Mouse (Mus musculus): ENCODE measurements around the gene Wipf1.

The Wipf1 gene

GRCm38 (mm10) chr2:73540450-73541162, 11.1 kb upstream of the Wipf1 start:
- DNase-seq, result peak; percentile 88

GRCm38 (mm10) chr2:73539697-73540096, 10.2 kb upstream of the Wipf1 start:
- peak; percentile 78 for DNase-seq

GRCm38 (mm10) chr2:73539141-73539540, 9.6 kb upstream of the Wipf1 start:
- DNase-seq, result peak; percentile 56

DNA sequence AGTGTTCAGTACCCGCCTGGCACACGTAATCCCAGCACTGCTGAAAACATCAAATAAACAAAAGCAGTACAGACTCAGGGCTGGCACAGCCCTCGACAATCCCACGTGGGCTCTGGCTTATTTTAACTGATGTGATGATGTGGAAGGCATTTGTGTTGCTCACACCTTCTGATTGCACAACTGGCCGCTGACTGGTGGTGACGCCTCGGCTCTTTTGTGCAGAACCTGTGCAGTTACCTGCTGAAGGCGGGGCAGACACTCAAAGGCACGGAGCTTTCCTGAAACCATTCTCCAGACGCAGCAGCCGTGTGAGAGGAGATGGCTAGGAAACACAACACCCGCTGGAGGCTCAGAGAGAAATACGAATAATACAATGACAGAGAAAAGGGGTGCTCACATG, 9.1 kb upstream of the Wipf1 start:
- no peak for DNase-seq

DNA sequence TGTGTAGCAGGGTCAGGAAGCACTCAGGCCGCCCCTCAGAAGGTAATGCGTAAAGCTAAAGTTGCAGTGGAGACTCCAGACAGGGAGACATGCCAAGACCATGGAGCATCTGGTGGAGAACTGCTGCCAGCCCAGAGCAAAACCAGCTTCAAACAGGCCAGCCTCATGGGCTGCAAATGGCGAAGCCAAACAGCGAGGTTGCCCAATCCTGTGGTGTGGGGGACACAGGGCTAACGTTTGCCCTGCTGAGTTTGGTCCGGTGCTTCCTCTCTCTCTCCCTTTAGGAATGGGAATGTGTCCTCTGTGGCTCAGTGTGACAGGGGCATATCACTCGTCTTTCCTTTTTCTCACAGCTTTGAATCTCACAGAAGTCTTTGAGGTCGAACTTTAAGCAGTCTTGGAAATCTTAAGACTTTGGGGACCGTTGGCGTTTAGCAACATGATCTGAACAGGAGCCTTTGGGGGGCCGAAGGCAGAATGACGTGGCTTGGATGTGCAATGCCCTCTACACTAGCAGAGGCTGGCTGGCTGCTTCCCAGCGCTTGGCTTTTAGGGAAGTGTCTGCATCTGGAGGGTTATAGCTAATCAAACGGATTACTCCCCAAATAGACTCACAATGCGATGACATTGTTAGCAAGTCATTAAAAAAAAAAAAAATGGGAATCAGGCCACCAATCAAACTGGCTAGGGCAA, 6.7 kb upstream of the Wipf1 start:
- DNase-seq, result peak; percentile 82

GRCm38 (mm10) chr2:73534720-73535119, 5.2 kb upstream of the Wipf1 start:
- DNase-seq, result peak; percentile 79

DNA sequence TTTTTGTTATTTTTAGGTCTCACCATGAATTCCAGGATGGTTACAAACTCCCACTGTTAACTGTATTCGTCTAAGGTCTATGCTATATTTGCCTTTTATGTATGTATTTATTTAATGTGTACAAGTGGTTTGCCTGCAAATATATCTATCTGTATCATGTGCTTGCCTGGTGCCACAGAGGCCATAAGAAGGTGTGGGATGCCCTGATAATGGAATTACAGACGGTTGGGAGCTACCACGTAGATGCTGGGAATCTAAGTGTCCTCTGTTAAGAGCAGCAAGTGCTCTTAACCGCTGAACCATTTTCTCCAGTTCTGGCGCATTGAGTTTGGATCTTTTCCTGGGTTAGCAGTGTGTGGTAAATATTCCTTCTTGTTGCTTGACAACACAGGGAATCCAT, 953 bp upstream of the Wipf1 start:
- DNase-seq, result no peak

GRCm38 (mm10) chr2:73528516-73529355, 798 bp downstream of the Wipf1 start:
- DNase-seq, result no peak

GRCm38 (mm10) chr2:73527956-73528355, 1.6 kb downstream of the Wipf1 start:
- peak; percentile 91 for DNase-seq

GRCm38 (mm10) chr2:73526691-73527090, 2.8 kb downstream of the Wipf1 start:
- DNase-seq, result peak; percentile 98

- peak; percentile 94 for DNase-seq
Measured at GRCm38 (mm10) chr2:73522891-73523290, 6.6 kb downstream of the Wipf1 start.

DNA sequence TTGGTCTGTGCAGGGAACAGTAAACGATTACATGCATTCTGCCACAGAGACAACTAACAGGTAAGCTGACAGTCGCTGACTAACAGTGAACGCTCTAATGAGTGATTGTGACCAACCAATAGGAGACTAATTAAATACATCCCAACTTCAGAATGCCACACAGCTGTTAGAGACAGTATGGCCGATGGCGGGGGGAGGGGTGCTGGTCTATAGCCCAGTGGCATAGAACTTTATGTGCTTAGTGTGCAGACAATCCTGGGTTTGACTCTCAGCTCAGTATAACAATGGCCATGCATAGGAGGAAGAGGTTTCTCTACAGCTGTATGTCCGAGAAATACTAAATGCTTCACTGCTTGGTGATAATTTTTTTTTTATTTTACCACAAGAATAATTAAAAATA, 7.2 kb downstream of the Wipf1 start:
- peak; percentile 87 for DNase-seq

GRCm38 (mm10) chr2:73521737-73522136, 7.8 kb downstream of the Wipf1 start:
- DNase-seq, result peak; percentile 96

DNA sequence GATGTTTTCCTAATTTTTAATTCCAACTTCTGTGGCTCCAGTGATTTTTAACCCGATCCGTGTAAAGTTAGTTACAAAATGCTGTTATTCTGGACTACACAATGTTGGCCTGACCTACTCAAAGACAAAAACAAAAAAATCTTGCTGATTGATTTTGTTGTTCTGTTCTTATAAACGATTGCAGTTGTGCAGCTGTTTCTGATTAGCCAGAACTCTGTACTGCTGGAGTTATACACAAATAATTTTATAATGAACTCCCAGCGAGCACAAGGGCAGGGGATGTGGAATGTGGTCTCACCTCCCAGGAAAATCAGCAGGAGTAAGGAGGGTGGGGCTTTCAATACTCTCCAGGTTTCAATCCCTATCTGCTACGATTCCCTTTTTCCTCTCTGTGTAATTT, 10.6 kb downstream of the Wipf1 start:
- DNase-seq, result peak; percentile 29

DNA sequence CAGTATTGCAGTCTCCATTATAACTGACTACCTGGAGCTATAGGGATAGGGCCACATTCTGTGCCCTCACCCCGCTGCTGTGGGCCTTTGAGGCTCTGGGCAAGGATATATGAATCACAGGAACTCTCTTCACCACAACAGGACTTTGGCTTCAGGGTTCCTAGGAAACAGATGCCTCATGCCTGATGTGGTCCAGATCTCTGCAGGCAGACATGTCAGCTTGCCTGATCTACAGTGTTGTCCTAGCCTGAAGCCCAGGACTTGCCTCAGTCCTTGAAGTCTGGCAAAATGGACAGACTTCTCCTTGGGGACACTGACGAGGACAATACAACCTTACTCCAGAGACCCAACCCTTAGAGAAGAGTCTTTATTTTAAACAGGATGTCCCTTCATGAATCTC, 11.2 kb downstream of the Wipf1 start:
- peak; percentile 78 for DNase-seq

- DNase-seq, result peak; percentile 59
Measured at GRCm38 (mm10) chr2:73514178-73514577, 15.4 kb downstream of the Wipf1 start.

DNA sequence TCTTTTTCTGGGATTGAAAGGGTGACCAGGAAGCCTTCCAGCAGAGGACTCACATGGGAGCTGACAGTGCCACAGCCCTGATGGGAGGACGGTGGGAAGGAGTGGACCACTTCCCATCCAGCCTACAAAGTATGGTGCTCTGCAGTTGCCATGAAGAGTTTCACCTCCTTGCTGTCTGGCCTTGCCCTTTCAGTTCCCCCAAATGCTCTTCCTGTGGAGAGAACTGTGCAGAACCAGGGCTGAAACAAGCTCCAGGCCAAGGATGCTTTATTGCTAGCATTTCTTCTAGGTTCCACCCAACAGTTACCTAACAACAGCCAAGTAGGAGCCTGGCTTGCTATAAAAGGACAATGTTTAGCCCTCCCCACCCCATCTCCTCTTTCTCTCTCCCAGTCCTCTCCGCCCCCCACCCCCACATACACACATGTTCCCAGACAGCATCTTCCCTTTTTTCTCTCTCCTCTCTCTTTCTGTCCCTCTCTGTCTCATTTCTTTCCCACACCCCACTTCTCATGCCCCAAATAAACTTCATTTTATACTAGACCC, 16.3 kb downstream of the Wipf1 start:
- DNase-seq, result peak; percentile 96

DNA sequence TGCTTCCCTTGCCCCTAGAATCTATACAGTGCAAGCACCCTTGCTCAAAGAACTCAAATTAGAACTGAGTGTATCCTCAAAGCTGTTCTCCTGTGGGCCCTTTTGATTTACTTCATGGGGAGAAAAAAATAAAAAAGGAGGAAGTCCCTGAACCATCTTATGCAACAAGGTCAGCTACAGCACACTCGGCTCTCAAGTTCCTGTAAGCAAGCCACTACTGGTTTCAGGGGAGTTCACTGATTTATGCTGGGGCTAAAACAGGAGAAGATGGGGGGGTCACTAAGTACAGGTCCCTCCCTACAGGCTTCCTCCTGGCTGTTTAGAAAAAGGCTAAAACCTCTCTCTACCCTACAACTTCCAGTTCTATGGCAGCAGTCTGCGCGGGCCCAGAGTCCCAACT, 17.5 kb downstream of the Wipf1 start:
- DNase-seq, result peak; percentile 97

DNA sequence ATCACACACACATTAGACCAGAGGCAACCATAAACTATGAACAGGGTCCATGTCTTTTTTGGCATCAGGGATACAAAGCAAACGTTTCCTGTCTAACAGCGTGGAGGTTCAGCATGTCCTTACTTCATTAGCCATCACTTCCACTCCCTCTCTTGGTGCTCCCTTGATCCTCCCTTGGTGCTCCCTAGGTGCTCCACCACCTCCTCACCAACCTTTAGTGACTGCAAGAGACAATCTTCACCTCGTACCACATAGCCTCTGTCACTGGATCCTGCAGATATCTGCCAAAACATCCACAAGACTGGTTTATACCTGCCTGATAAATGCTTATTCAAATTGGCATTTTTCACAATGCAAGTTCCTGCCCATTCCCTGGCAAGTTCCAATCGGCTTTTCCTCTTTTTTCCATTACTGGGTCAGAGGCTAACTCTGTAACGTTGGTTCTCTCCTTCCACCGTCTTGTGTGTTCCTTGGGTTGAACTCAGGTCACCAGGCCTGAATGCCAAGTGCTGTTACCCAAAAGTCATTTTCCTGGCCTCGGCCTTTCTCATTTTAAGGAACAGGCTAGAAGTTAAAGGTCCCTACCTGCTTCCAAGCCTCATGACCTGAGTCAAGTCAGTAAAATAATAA, 18.7 kb downstream of the Wipf1 start:
- peak; percentile 91 for DNase-seq

GRCm38 (mm10) chr2:73510025-73510288, 19.6 kb downstream of the Wipf1 start:
- no peak for DNase-seq

DNA sequence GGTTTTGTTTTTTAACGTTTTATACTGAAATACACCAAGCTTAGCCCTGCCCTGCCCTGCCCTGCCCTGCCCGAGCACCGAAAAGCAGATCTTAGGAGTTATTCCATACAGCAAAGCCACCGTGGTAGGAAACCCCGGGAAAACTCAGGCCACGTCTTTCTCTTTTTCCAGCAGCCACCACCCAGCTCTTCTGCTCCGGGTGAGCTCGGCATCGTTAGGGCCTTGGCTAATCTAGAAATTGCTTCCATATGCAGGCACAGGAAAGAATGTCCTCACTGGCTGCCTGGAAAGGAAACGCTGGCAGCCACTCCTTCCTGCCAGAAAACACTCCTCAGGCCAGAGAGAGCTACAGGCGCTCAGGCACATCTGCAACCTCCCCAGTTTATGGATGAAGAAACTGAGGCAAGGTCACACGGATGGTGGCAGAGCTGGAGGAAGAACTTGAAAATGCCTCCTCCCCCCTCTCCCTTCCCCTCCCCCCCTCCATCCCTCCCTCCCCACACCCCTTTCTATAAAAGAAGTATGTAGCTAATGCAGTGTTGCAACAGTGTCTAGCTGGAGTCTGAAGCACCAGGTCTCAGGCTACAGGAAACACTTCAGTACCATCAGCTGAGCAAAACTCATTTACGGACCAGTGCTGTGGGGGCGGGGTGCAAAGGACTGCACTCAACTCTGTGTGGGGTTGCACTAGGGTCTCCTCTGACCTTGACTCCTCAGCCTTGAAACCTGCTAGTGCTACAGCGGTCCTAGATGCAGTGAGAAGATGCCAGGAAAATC, 20.1 kb downstream of the Wipf1 start:
- peak; percentile 98 for DNase-seq

- peak; percentile 88 for DNase-seq
Measured at GRCm38 (mm10) chr2:73507886-73508285, 21.6 kb downstream of the Wipf1 start.

Data from heart, adult 11 months (tissue).